Mouse (Mus musculus) hematopoietic stem cell, adult 5-6 weeks (primary cell): ENCODE measurements around the gene Kcnh4. TPM values are rescaled to one million over a fixed set of nuclear protein-coding genes. Genes with fewer than 3 reads are reported as not detected.

Experiments used
- ATAC-seq, 2 experiments: fragments of 125-278 bp in 1 of 2; replicated peaks in 1 of 2; 2 replicates each; pipeline ENCODE4 v1.8.0; 2016 to 2017; ENCODE audit warnings: inconsistent platforms in 2 of 2, mild to moderate bottlenecking in 2 of 2, moderate number of reproducible peaks in 2 of 2, low read depth in 1 of 2, moderate TSS enrichment in 1 of 2; ENCODE audit not compliant: low FRiP score in 2 of 2, poor library complexity in 2 of 2, severe bottlenecking in 2 of 2, insufficient read depth in 1 of 2, low TSS enrichment in 1 of 2
- total RNA-seq: library from RNA; stranded (forward); fragments of 172-1452, 232-1000 nt; gene quantifications from 2 replicates; pipeline ENCODE4 v1.2.3, GENCODE M21; 2017

Kcnh4 gene
- total RNA-seq, 1 experiment from 2014 or later: not detected

DNA sequence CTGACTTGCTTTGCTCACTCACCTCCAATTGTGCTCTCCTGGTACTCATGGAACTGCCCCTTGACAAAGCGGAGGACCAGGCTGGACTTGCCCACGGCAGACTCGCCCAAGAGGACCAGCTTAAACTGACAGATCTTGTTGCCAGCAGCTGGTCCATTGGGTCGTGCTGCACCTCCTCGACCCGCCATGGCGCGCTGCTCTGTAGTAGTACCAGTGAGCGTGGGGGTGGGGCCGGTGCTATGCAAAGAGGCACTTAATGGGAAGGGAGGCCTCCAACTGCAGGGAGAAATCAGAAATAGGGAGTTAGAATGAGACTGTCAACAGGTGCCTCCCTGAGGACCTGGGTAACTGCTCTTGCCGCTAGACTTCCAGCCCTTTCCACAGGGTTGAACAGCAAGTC is 39.8 kb downstream of the Kcnh4 start:
- no peak for ATAC-seq

- no peak for ATAC-seq
Observed at GRCm38 (mm10) chr11:100719312-100719711, 40.4 kb downstream of the Kcnh4 start.

GRCm38 (mm10) chr11:100718866-100719265 is 40.9 kb downstream of the Kcnh4 start:
- ATAC-seq: no peak

DNA sequence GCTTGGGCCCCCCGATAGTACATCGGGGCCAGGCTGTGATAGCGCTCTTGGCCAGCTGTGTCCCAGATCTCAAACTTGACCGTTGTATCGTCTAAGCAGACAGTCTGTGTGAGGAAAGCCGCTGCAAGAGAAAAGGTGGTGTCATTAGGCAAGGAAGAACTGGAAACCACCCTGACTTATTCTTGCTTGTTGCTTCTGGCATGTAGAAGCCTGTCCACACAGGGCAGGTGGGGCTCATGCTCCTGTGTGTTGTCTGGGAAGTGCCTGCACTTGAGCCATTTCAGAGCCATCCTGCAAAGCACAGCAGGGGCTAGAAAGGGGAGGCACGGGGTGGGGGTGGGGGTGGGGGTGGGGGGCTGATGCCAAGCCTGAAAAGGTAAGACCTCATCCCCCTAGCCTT is 41.3 kb downstream of the Kcnh4 start:
- ATAC-seq: no peak

DNA sequence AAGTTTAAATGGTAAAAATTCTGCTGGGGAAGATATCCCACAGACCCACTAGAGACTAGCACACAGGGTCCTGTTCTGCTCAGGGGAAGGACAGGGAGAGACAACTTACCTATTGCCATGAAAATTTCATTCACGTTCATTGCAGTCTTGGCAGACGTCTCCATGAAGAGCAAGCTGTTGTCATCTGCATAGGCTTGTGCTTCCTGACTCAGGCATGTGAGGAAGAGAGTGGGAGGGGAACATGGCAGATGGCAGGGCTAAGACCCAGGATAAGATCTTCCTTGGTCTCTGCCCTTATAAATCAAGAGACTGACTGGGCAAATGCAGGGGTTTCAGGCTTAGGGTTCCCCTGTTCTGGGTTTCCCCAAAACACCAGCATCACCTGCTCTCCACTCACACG is 43.1 kb downstream of the Kcnh4 start:
- no peak for ATAC-seq

GRCm38 (mm10) chr11:100714948-100715347 is 44.8 kb downstream of the Kcnh4 start:
- ATAC-seq: no peak

- ATAC-seq: peak; percentile 59 to 67; a peak in 3 of 4 replicates
Observed at GRCm38 (mm10) chr11:100714534-100714915, 45.2 kb downstream of the Kcnh4 start.

- peak; percentile 57 to 66 for ATAC-seq
Observed at GRCm38 (mm10) chr11:100713735-100714533, 45.8 kb downstream of the Kcnh4 start, which contains the start of gene Hspb9. Gene Hspb9 (plus strand): TSS chr11:100713850.

- ATAC-seq: no peak
Observed at GRCm38 (mm10) chr11:100713174-100713573, 46.6 kb downstream of the Kcnh4 start.

DNA sequence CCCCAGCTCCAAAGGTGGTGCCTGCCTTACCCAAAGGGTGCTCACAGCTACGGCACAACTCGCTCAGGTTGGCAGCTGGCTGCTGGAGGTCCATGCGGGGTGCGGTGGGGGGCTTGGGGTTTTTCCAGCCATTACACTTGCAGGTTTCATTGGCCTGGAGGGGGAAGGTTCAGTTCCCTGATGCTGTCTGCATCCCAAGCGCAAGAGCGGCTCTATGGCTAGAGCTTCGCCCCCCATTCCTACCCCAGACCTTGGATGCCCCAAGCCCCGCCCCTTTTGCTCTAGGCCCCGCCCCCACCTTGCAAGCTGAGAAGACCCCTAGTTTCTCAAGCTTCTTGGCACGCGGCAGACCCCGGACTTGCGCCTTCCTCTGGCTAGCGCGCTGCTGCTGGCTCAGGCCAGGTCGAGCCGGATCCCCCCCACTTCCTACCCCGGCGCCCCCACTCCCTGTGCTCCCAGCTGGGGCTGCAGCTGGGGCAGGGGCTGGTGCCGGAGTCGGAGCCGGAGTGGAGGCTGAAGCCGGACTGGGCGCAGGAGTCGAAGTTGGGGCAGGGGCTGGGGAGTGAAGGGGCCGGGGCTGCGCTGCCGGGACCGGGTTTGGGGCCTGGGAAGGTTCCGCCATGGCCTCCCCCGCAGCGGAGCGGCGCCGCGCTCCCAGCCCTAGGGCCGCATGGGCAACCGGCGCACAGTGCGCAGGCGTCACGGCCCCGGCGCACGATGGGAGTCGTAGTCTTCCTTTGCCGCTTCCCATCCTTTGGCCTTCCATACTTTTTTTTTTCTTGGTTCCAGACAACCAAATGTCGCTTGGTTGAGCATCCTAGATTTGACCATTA is 47.7 kb downstream of the Kcnh4 start, which contains the start of gene Kat2a:
Gene Kat2a (minus strand): TSS at position 683 of the 833 bp plus-strand sequence.
- peak; percentile 35 to 41; a peak in 1 of 4 replicates for ATAC-seq

DNA sequence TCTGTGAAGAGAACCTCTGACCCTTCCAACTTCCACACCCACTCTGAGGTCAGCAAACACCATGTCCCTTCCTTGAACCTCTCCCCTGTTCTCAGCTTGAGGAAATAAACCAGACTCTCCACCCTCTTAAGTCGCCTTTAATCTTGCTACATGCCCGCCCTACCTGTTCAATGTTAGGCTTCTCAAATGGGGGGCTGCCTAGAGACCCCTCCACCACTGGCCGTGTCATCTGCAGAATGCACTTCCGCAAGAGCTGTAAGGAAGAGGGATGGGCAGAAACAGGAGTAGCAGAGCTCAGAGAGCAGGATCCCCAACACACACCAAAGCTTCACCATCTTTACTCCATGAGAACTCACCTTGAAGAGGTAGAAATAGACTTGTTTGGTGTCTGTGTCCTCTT is 48.8 kb downstream of the Kcnh4 start:
- ATAC-seq: no peak

- ATAC-seq: no peak
Observed at GRCm38 (mm10) chr11:100710528-100710927, 49.2 kb downstream of the Kcnh4 start.

GRCm38 (mm10) chr11:100709201-100709810 is 50.4 kb downstream of the Kcnh4 start:
- no peak for ATAC-seq

DNA sequence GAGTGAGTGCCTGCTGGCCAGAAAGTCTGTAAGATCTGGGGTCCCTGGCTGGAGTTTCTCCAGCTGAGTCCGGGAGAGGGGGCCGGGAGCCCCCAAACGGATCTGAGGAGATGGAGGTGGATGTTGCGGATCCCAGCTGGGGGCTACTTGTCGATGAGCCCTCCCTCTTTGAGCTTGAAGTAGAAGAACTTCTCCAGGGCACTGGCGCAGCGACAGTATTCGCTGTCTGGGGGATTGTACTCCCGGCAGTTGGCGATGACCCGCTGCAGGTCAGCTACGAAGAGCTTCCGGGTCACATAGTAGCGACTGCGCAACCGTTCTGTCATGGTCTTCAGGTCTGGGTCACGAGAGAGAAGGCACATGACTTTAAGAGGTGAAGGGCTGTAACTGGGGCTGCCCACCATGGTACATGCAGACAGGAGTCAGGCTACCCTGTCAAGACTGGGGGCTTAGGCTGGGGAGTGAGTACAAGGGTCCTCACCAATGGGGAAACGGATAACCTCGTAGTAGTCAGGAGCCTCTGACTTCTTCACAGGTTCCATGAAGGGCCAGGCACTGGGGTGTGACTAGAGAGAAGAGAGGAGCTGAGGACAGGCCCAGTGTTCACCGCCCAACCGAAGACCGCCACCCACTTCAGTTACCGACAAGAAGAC is 54.5 kb downstream of the Kcnh4 start:
- ATAC-seq: no peak

DNA sequence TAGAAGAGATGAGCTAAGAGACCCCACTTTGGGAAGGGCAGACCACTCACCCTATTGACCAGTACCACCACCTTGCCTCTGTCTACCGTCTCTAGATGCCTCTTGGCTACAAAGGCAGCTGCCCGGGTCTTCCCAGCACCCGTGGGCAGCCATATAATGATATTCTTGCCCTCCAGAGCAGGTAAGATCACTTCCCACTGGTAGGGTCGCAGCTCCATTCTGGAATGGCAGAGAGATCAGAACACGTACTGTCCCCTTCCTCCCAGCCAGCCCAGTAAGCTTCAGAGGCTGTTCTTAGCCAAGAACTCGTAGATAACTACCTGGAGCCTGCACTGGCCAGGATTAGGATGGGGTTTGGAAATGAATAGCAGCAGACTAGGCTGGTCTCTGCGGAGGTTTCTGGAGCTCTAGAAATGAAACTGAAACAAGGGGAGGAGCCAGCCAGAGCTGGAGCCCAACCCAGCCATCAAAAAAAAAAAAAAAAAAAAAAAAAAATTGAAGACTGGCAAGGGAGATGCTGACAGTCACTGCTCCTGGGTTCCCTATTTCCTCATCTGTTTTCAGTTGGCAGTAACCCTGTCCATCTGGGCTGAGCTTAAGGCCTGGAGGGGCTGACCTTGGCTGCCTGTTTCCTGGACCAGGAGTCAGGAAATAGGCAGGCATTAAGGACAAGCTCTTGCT is 55.8 kb downstream of the Kcnh4 start, which contains the start of gene Dhx58:
Gene Dhx58 (minus strand): TSS at position 421 of the 681 bp plus-strand sequence.
- ATAC-seq: peak; percentile 56 to 60

GRCm38 (mm10) chr11:100703366-100703765 is 56.4 kb downstream of the Kcnh4 start:
- ATAC-seq: no peak

- ATAC-seq: no peak
Observed at GRCm38 (mm10) chr11:100702906-100703305, 56.8 kb downstream of the Kcnh4 start.
